1 mouse cellular context compared by ENCODE assay signal in the genomic region with DNA sequence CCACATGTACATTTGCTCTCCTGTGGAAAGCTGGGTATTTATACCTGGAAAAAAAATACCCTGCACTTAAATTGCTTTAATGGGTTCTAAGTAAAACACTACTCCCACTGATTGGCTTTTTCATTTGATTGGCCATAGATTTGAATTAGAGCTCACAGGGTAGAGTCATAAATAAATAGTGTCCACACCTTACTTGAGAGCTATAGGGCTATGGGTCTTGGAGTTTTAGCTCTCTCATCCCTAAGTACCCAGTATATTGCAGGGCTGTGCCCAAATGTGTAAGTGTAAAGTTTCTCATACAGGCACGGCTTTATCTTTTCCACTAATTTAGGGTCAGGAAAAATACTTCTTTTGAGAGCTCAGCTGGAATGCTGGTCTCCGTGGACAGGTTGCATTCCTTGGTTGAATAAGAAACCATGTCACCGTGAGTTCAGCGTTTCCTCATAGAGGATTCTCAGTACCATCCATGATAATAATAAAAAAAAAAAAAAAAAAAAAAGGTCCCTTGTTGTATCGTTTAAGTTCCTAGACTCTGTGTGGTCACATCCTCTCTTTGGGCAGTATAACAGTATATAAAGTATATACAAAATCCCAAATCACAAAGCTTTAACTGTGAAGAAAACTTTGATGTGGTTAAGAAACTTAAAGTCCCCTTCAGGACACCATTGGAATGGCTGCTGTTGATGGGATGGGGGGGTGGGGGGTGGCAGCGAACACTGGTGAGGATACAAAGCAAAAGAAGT.
TF ChIP-seq lines count a peak whose summit lies in the region.

No protein-coding gene starts in this region.

TF ChIP-seq in CH12.LX, 34 proteins besides CTCF, POLR2A, EP300 and RAD21:
- TF ChIP-seq ZMIZ1 (IDR thresholded peaks at IDR 0.05; ENCODE audit: low read depth, low read length) (no peak), JUND (conservative IDR thresholded peaks at IDR 0.05; ENCODE audit: low read depth, low read length) (no peak), JUN (IDR thresholded peaks at IDR 0.05; ENCODE audit: insufficient read depth, low read depth, low read length) (no peak), MAX (IDR thresholded peaks at IDR 0.05; ENCODE audit: low read length) (no peak), BHLHE40 (IDR thresholded peaks at IDR 0.05; ENCODE audit: low read depth, low read length) (no peak), PAX5 (IDR thresholded peaks at IDR 0.05; ENCODE audit: low read length) (no peak), NELFE (IDR thresholded peaks at IDR 0.05; ENCODE audit: low read depth, low read length) (no peak), HCFC1 (IDR thresholded peaks at IDR 0.05; ENCODE audit: low read depth, low read length) (no peak), E2F4 (IDR thresholded peaks at IDR 0.05; ENCODE audit: insufficient replicate concordance, low read depth, low read length) (no peak), TCF12 (IDR thresholded peaks at IDR 0.05; ENCODE audit: low read depth, low read length) (no peak), ZNF384 (IDR thresholded peaks at IDR 0.05; ENCODE audit: low read depth, low read length) (peak; percentile 87), KAT2A (IDR thresholded peaks at IDR 0.05; ENCODE audit: insufficient replicate concordance, low read length) (no peak), ELF1 (IDR thresholded peaks at IDR 0.05; ENCODE audit: low read depth, low read length) (no peak), CHD1 (IDR thresholded peaks at IDR 0.05; ENCODE audit: low read depth, low read length) (peak; percentile 68; the same call in 1 of the 2 replicates)
